Mouse (Mus musculus) MEL (cell line): ENCODE measurements around the gene Riok1. TPM values are rescaled to one million over a fixed set of nuclear protein-coding genes. Genes with fewer than 3 reads are reported as not detected.

ENCODE experiments used
- DNase-seq: peaks from one replicate; pipeline ENCODE4 v3.0.0; 2011; ENCODE audit warnings: low read depth, low spot score
- H3K27ac ChIP-seq: 2 replicates; pipeline ENCODE4 v1.5.1; 2012; ENCODE audit warnings: low read depth, mild to moderate bottlenecking, control low read depth, low read length, moderate library complexity; ENCODE audit not compliant: control insufficient read depth
- H3K27me3 ChIP-seq, 2 experiments: fragments of 150-350 bp in 1 of 2; sonication (generic) in 1 of 2; 2 replicates each; pipeline ENCODE4 v1.6.1; 2012; ENCODE audit warnings: low read length in 2 of 2, mild to moderate bottlenecking in 2 of 2, improper control_type of control experiment in 1 of 2, moderate library complexity in 1 of 2; ENCODE audit not compliant: insufficient read depth in 2 of 2, control insufficient read depth in 1 of 2
- H3K36me3 ChIP-seq, 2 experiments: 2 replicates each; pipeline ENCODE4 v1.6.1; 2012 to 2014; ENCODE audit warnings: low read length in 2 of 2, improper control_type of control experiment in 1 of 2, inconsistent platforms in 1 of 2, mild to moderate bottlenecking in 1 of 2; ENCODE audit not compliant: insufficient read depth in 2 of 2, control insufficient read depth in 1 of 2
- H3K4me1 ChIP-seq, 2 experiments: fragments of 150-350 bp in 1 of 2; sonication (generic) in 1 of 2; 2 replicates each; pipeline ENCODE4 v1.6.1; 2012; ENCODE audit warnings: low read length in 2 of 2, improper control_type of control experiment in 1 of 2, mild to moderate bottlenecking in 1 of 2; ENCODE audit not compliant: insufficient read depth in 2 of 2, control insufficient read depth in 1 of 2
- H3K4me3 ChIP-seq, 2 experiments: fragments of 150-350 bp in 1 of 2; sonication (generic) in 1 of 2; 2 replicates each; pipeline ENCODE4 v1.5.1; 2012; ENCODE audit warnings: low read depth in 2 of 2, low read length in 2 of 2, mild to moderate bottlenecking in 2 of 2, moderate library complexity in 2 of 2, control low read depth in 1 of 2, improper control_type of control experiment in 1 of 2; ENCODE audit not compliant: control insufficient read depth in 1 of 2, insufficient read depth in 1 of 2
- H3K79me2 ChIP-seq: 2 replicates; pipeline ENCODE4 v1.6.1; 2012; ENCODE audit warnings: mild to moderate bottlenecking, low read length, moderate library complexity; ENCODE audit not compliant: control insufficient read depth, poor library complexity, insufficient read depth
- H3K9ac ChIP-seq: 2 replicates; pipeline ENCODE4 v1.6.1; 2012; ENCODE audit warnings: low read depth, mild to moderate bottlenecking, control low read depth, low read length, moderate library complexity; ENCODE audit not compliant: control insufficient read depth, poor library complexity, severe bottlenecking
- H3K9me3 ChIP-seq: fragments of 150-350 bp; sonication (generic); replicated peaks from 2 replicates; pipeline ENCODE4 v1.6.1; 2012; ENCODE audit warnings: mild to moderate bottlenecking, low read length, improper control_type of control experiment, moderate library complexity; ENCODE audit not compliant: insufficient read depth
- BHLHE40 ChIP-seq: IDR thresholded peaks from 2 replicates; pipeline ENCODE4 v1.6.1; 2012; ENCODE audit warnings: low read depth, mild to moderate bottlenecking, inconsistent platforms, low read length, improper control_type of control experiment, borderline replicate concordance
- CHD1 ChIP-seq: IDR thresholded peaks from 2 replicates; pipeline ENCODE4 v1.6.1; 2012; ENCODE audit warnings: low read depth, mild to moderate bottlenecking, inconsistent platforms, low read length, improper control_type of control experiment
- ELF1 ChIP-seq: IDR thresholded peaks from 2 replicates; pipeline ENCODE4 v1.6.1; 2014; ENCODE audit warnings: low read depth, mild to moderate bottlenecking, inconsistent platforms, low read length, improper control_type of control experiment, moderate library complexity
- GABPA ChIP-seq: IDR thresholded peaks from 2 replicates; pipeline ENCODE4 v1.6.1; 2012; ENCODE audit warnings: low read depth, mild to moderate bottlenecking, inconsistent platforms, low read length, improper control_type of control experiment, moderate library complexity
- JUND ChIP-seq: IDR thresholded peaks from 2 replicates; pipeline ENCODE4 v1.6.1; 2011; ENCODE audit warnings: low read depth, mild to moderate bottlenecking, improper control_type of control experiment, low read length
- MEF2A ChIP-seq: IDR thresholded peaks from 2 replicates; pipeline ENCODE4 v1.6.1; 2014; ENCODE audit warnings: low read depth, mild to moderate bottlenecking, inconsistent platforms, low read length, improper control_type of control experiment; ENCODE audit not compliant: poor library complexity, insufficient replicate concordance, severe bottlenecking; ENCODE audit errors: extremely low read depth
- MYB ChIP-seq: IDR thresholded peaks from 2 replicates; pipeline ENCODE4 v1.6.1; 2011; ENCODE audit warnings: mild to moderate bottlenecking, low read depth, low read length, improper control_type of control experiment
- NELFE ChIP-seq: IDR thresholded peaks from 2 replicates; pipeline ENCODE4 v1.6.1; 2011; ENCODE audit warnings: low read depth, low read length, improper control_type of control experiment
- POLR2AphosphoS5 ChIP-seq: IDR thresholded peaks from 2 replicates; pipeline ENCODE4 v1.6.1; 2012; ENCODE audit warnings: low read depth, borderline replicate concordance, mild to moderate bottlenecking, inconsistent platforms, low read length, moderate library complexity, mixed read lengths
- RAD21 ChIP-seq: IDR thresholded peaks from 2 replicates; pipeline ENCODE4 v1.6.1; 2011; ENCODE audit warnings: mild to moderate bottlenecking, low read depth, low read length, improper control_type of control experiment
- RCOR1 ChIP-seq: IDR thresholded peaks from 2 replicates; pipeline ENCODE4 v1.6.1; 2012; ENCODE audit warnings: low read depth, mild to moderate bottlenecking, inconsistent platforms, low read length, improper control_type of control experiment
- SMC3 ChIP-seq: IDR thresholded peaks from 2 replicates; pipeline ENCODE4 v1.6.1; 2011; ENCODE audit warnings: low read depth, low read length, improper control_type of control experiment
- TAL1 ChIP-seq: IDR thresholded peaks from 2 replicates; pipeline ENCODE4 v1.6.1; 2012; ENCODE audit warnings: mild to moderate bottlenecking, inconsistent platforms, low read length, moderate library complexity, mixed read lengths
- UBTF ChIP-seq: IDR thresholded peaks from 2 replicates; pipeline ENCODE4 v1.6.1; 2012; ENCODE audit warnings: low read depth, mild to moderate bottlenecking, inconsistent platforms, low read length, improper control_type of control experiment, moderate library complexity, borderline replicate concordance; ENCODE audit not compliant: insufficient read depth
- USF2 ChIP-seq, 2 experiments: IDR thresholded peaks; 2 replicates each; pipeline ENCODE4 v1.6.1; 2011 to 2012; ENCODE audit warnings: improper control_type of control experiment in 2 of 2, low read length in 2 of 2, borderline replicate concordance in 1 of 2, inconsistent platforms in 1 of 2, low read depth in 1 of 2, mild to moderate bottlenecking in 1 of 2; ENCODE audit not compliant: insufficient read depth in 1 of 2
- ZNF384 ChIP-seq: IDR thresholded peaks from 2 replicates; pipeline ENCODE4 v1.6.1; 2012; ENCODE audit warnings: low read depth, mild to moderate bottlenecking, inconsistent platforms, low read length, improper control_type of control experiment
- polyA plus RNA-seq, 2 experiments: library from polyadenylated mRNA; stranded (reverse) in 1 of 2; unstranded in 1 of 2; fragments of >175 nt in 1 of 2; fragments of >200 nt in 1 of 2; gene quantifications; 2 replicates each; pipeline versions ENCODE4 v1.2.1 to v1.2.4; 2012; ENCODE audit warnings: low replicate concordance in 2 of 2, low read depth in 1 of 2; ENCODE audit not compliant: insufficient read length in 2 of 2, insufficient read depth in 1 of 2, missing spikeins in 1 of 2
- total RNA-seq: library from RNA; depleted of rRNA; stranded (reverse); fragments of 300-350 nt; gene quantifications from 2 replicates; pipeline ENCODE4 v1.2.3, GENCODE M21; 2012

Gene Riok1
- total and polyA plus RNA-seq, 3 experiments = 40.5 to 43.7 TPM; not detected in 1

GRCm38 (mm10) chr13:38081161-38081560, 44.4 kb downstream of the Riok1 start:
- H3K36me3 ChIP-seq = no peaks in the 10 kb centered on the region; a peak in 1 of 4 replicates
- H3K79me2 ChIP-seq = no peaks in the 10 kb centered on the region
- no peak overlapping the region for H3K9ac ChIP-seq
- H3K4me3 ChIP-seq = no peak overlapping the region
- peaks cover 0 to 4% of the 10 kb centered on the region in 2 experiments; a peak in 1 of 4 replicates for H3K4me1 ChIP-seq
- no peaks in the 10 kb centered on the region for H3K9me3 ChIP-seq
- H3K27ac ChIP-seq = no peak overlapping the region
- H3K27me3 ChIP-seq = peaks cover 0 to 2% of the 10 kb centered on the region in 2 experiments; a peak in 1 of 4 replicates
- no peak for DNase-seq
- TF ChIP-seq GABPA = no peak
- no peak for TF ChIP-seq RAD21
- no peak for TF ChIP-seq MYB
- no peak for TF ChIP-seq MEF2A
- no peak for TF ChIP-seq USF2 (IDR thresholded peaks at IDR 0.05; ENCODE audit: borderline replicate concordance in 1 of 2, insufficient read depth in 1 of 2, low read depth in 1 of 2, low read length in 2 of 2)
- no peak for TF ChIP-seq RCOR1

- Histone ChIP-seq H3K9me3 (no peaks in the 10 kb centered on the region), H3K79me2 (no peaks in the 10 kb centered on the region), H3K4me1 (peaks cover 0 to 4% of the 10 kb centered on the region in 2 experiments; a peak in 1 of 4 replicates), H3K36me3 (0 out of 4 replicates have a peak, but pooled peaks cover 0 to 3% of the 10 kb centered on the region in 2 experiments), H3K4me3 (no peak overlapping the region), H3K9ac (no peak overlapping the region), H3K27ac (no peak overlapping the region)
- no peak for DNase-seq
- TF ChIP-seq JUND = no peak
- no peak for TF ChIP-seq USF2 (IDR thresholded peaks at IDR 0.05; ENCODE audit: borderline replicate concordance in 1 of 2, insufficient read depth in 1 of 2, low read depth in 1 of 2, low read length in 2 of 2)
- no peak for TF ChIP-seq TAL1
- no peak for TF ChIP-seq SMC3
- TF ChIP-seq ELF1 = no peak
- TF ChIP-seq NELFE = no peak
- no peak for TF ChIP-seq POLR2AphosphoS5
- no peak for TF ChIP-seq ZNF384
- no peak for TF ChIP-seq CHD1
- TF ChIP-seq UBTF = no peak
- TF ChIP-seq BHLHE40 = no peak
- TF ChIP-seq, all 39 proteins: peak for 0
- peaks cover 2 to 3% of the 10 kb centered on the region in 2 experiments; a peak in 3 of 4 replicates for H3K27me3 ChIP-seq
Measured at GRCm38 (mm10) chr13:38086711-38087110, 49.9 kb downstream of the Riok1 start.
